Mouse (Mus musculus) heart, embryonic 16.5 days (tissue): ENCODE results near the gene Psmc1. TPM values are rescaled to one million over a fixed set of nuclear protein-coding genes. Genes with fewer than 3 reads are reported as not detected.

Source experiments
- ATAC-seq: fragments of 200-750 bp; cut with Nextera tagmentation; replicated peaks from 2 replicates; pipeline ENCODE4 v1.8.0; 2017; ENCODE audit warnings: moderate number of reproducible peaks; ENCODE audit not compliant: insufficient read depth, low FRiP score; ENCODE audit errors: extremely low read depth
- H3K27ac ChIP-seq: fragments of 300-500 bp; sonication (generic); 2 replicates; pipeline ENCODE4 v1.5.1; 2014; ENCODE audit warnings: mild to moderate bottlenecking, low read length, control low read depth, moderate library complexity
- H3K27me3 ChIP-seq: fragments of 300-500 bp; sonication (generic); 2 replicates; pipeline ENCODE4 v1.6.1; 2014; ENCODE audit warnings: low read length, mixed read lengths; ENCODE audit not compliant: control insufficient read depth, insufficient read depth
- H3K36me3 ChIP-seq: fragments of 300-500 bp; sonication (generic); 2 replicates; pipeline ENCODE4 v1.6.1; 2014; ENCODE audit not compliant: control insufficient read depth, insufficient read depth
- H3K4me1 ChIP-seq: fragments of 300-500 bp; sonication (generic); 2 replicates; pipeline ENCODE4 v1.6.1; 2014; ENCODE audit warnings: low read length, mixed read lengths; ENCODE audit not compliant: control insufficient read depth, insufficient read depth
- H3K4me2 ChIP-seq: fragments of 300-500 bp; sonication (generic); 2 replicates; pipeline ENCODE4 v1.6.1; 2014; ENCODE audit warnings: low read depth, mild to moderate bottlenecking, control low read depth, low read length
- H3K4me3 ChIP-seq: fragments of 300-500 bp; sonication (generic); 2 replicates; pipeline ENCODE4 v1.5.1; 2014; ENCODE audit warnings: mild to moderate bottlenecking, control low read depth, low read length
- H3K9ac ChIP-seq: fragments of 300-500 bp; sonication (generic); 2 replicates; pipeline ENCODE4 v1.6.1; 2014; ENCODE audit warnings: low read length, control low read depth
- H3K9me3 ChIP-seq: fragments of 300-500 bp; sonication (generic); replicated peaks from 2 replicates; pipeline ENCODE4 v1.6.1; 2016; ENCODE audit warnings: low read length; ENCODE audit not compliant: control insufficient read depth
- WGBS: fragments of 180-500 bp; shearing (Covaris S2); extraction: QIAGEN DNeasy Blood & Tissue Kit; methylation state at CpG from one replicate; pipeline ENCODE4 v1.1.7; 2014; 5-methylcytosine and 5-hydroxymethylcytosine counted together
- polyA plus RNA-seq: library from polyadenylated mRNA; unstranded; fragments of >200 nt; fragmentation: Nextera tagmentation; extraction: Ambion mirVana; gene quantifications from 2 replicates; pipeline ENCODE4 v1.2.1, GENCODE M21; 2015

Gene Psmc1
- polyA plus RNA-seq, 1 experiment from 2014 or later: 220 TPM

- Histone ChIP-seq H3K27ac (peak within 1 kb of the TSS; percentile 78), H3K9me3 (no peaks in the 10 kb centered on the region), H3K4me2 (peak within 1 kb of the TSS; percentile 87), H3K4me3 (peak within 1 kb of the TSS; percentile 76), H3K4me1 (peaks cover 6% of the 10 kb centered on the region), H3K27me3 (no peaks in the 10 kb centered on the region), H3K9ac (peak within 1 kb of the TSS; percentile 80), H3K36me3 (no peaks in the 10 kb centered on the region)
- peak; percentile 99 for ATAC-seq
- WGBS: under 1% methylated on average over 26 of the region's 26 CpGs
Measured at GRCm38 (mm10) chr12:100159261-100159975, 49.5 kb downstream of the Psmc1 start, which contains the start of gene Nrde2. Gene Nrde2, minus strand, starts transcription at chr12:100159653.

GRCm38 (mm10) chr12:100164991-100165500 is 55.1 kb downstream of the Psmc1 start:
- Histone ChIP-seq H3K36me3 (no peaks in the 10 kb centered on the region), H3K9ac (no peak overlapping the region), H3K27ac (no peak overlapping the region), H3K9me3 (no peaks in the 10 kb centered on the region), H3K4me2 (no peak overlapping the region), H3K27me3 (no peaks in the 10 kb centered on the region), H3K4me3 (no peak overlapping the region), H3K4me1 (peaks cover 9% of the 10 kb centered on the region)
- 69% methylated on average over 7 of the region's 7 CpGs for WGBS
- no peak for ATAC-seq

- WGBS: 24% methylated on average over 3 of the region's 3 CpGs
- Histone ChIP-seq H3K4me3 (no peak overlapping the region), H3K27ac (no peak overlapping the region), H3K4me2 (no peak overlapping the region), H3K9ac (no peak overlapping the region), H3K27me3 (no peaks in the 10 kb centered on the region), H3K4me1 (peaks cover 9% of the 10 kb centered on the region), H3K36me3 (no peaks in the 10 kb centered on the region), H3K9me3 (no peaks in the 10 kb centered on the region)
- no peak for ATAC-seq
Measured at GRCm38 (mm10) chr12:100166177-100166576, 56.2 kb downstream of the Psmc1 start.

- 78% methylated on average over 8 of the region's 8 CpGs for WGBS
- no peak overlapping the region for H3K4me2 ChIP-seq
- no peak overlapping the region for H3K9ac ChIP-seq
- H3K9me3 ChIP-seq: no peaks in the 10 kb centered on the region
- H3K27me3 ChIP-seq: no peaks in the 10 kb centered on the region
- H3K4me1 ChIP-seq: peaks cover 9% of the 10 kb centered on the region
- H3K36me3 ChIP-seq: no peaks in the 10 kb centered on the region
- no peak overlapping the region for H3K4me3 ChIP-seq
- no peak overlapping the region for H3K27ac ChIP-seq
- ATAC-seq: no peak
Measured at GRCm38 (mm10) chr12:100166939-100167338, 57.0 kb downstream of the Psmc1 start.

GRCm38 (mm10) chr12:100167502-100167901 is 57.5 kb downstream of the Psmc1 start:
- H3K27ac ChIP-seq: peak overlapping the region; percentile 67
- H3K36me3 ChIP-seq: no peaks in the 10 kb centered on the region
- H3K4me3 ChIP-seq: no peak overlapping the region
- WGBS: 78% methylated on average over 1 of the region's 1 CpGs
- H3K4me1 ChIP-seq: peaks cover 9% of the 10 kb centered on the region
- H3K9ac ChIP-seq: peak overlapping the region; percentile 52; the same call in 1 of the 2 replicates
- ATAC-seq: no peak
- H3K4me2 ChIP-seq: peak overlapping the region; percentile 69; the same call in 1 of the 2 replicates
- H3K27me3 ChIP-seq: no peaks in the 10 kb centered on the region
- no peaks in the 10 kb centered on the region for H3K9me3 ChIP-seq

- H3K4me2 ChIP-seq: peak overlapping the region; percentile 69
- H3K27ac ChIP-seq: peak overlapping the region; percentile 67
- H3K9ac ChIP-seq: peak overlapping the region; percentile 52
- no peaks in the 10 kb centered on the region for H3K36me3 ChIP-seq
- H3K4me1 ChIP-seq: peaks cover 9% of the 10 kb centered on the region
- peak; percentile 59 for ATAC-seq
- H3K9me3 ChIP-seq: no peaks in the 10 kb centered on the region
- 12% methylated on average over 28 of the region's 28 CpGs for WGBS
- H3K27me3 ChIP-seq: no peaks in the 10 kb centered on the region
- H3K4me3 ChIP-seq: peak overlapping the region; percentile 37
Measured at GRCm38 (mm10) chr12:100167931-100168871, 58.2 kb downstream of the Psmc1 start.

GRCm38 (mm10) chr12:100172481-100172880 is 62.5 kb downstream of the Psmc1 start:
- H3K9ac ChIP-seq: no peak overlapping the region
- no peaks in the 10 kb centered on the region for H3K36me3 ChIP-seq
- H3K4me1 ChIP-seq: peaks cover 9% of the 10 kb centered on the region
- no peak overlapping the region for H3K4me3 ChIP-seq
- WGBS: 44% methylated on average over 7 of the region's 7 CpGs
- no peaks in the 10 kb centered on the region for H3K27me3 ChIP-seq
- H3K27ac ChIP-seq: no peak overlapping the region
- ATAC-seq: no peak
- H3K4me2 ChIP-seq: no peak overlapping the region
- no peaks in the 10 kb centered on the region for H3K9me3 ChIP-seq
